Mouse (Mus musculus): Measurements from ENCODE around the gene Gm16451.
"Not testable (repeated sequence)": the region's sequence is repeated elsewhere in the genome, so short reads cannot be mapped to it uniquely, and the experiment has no call there.

The Gm16451 gene

GRCm38 (mm10) chr7:22118145-22118544 lies at the start of gene Gm16451:
Gene Gm16451, minus strand, starts transcription at chr7:22118245.
- DNase-seq (ENCODE audit: low spot score) = not testable (repeated sequence)

GRCm38 (mm10) chr7:22163935-22164334 lies 45.9 kb upstream of the Gm16451 start, which contains the start of gene Vmn1r142:
Gene Vmn1r142, minus strand, starts transcription at chr7:22164035.
- DNase-seq (ENCODE audit: low spot score) = not testable (repeated sequence)

- DNase-seq (ENCODE audit: low spot score) = not testable (repeated sequence)
Observed at GRCm38 (mm10) chr7:22134641-22135040, 16.6 kb upstream of the Gm16451 start, which contains the start of gene Gm10666. Gene Gm10666, minus strand, starts transcription at chr7:22134741.

- not testable (repeated sequence) for DNase-seq (ENCODE audit: low spot score)
Observed at GRCm38 (mm10) chr7:22068757-22069156, 49.3 kb downstream of the Gm16451 start, which contains the start of gene Vmn1r139. Gene Vmn1r139, plus strand, starts transcription at chr7:22069057.

Data from spleen, adult 12 weeks (tissue).